Comparison of ENCODE assay signal across 14 mouse cellular contexts in the genomic region with DNA sequence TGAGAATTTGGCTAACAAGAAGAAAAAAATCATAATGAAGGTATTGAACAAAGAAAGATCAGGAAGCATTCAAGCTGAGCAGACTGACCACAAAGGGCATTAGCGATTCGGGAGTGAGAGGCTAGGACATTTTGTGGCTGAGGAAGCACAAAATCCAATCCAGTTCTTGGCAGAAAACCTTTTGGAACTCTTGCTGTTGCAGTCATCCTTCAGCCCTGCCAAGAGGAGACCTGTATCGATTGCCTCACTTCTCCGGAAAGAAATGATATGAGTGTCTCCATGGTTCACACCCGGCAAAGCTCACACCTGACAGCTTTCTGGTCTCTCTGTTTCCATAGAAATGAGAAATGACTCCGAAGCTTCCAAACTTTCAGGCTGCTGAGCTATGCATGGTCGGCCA.
"Had no signal": no experiment of that assay in that cellular context is flagged by ENCODE, and none has a peak within 500 bp of the region (broad histone marks: within the 10 kb centered on the region; RNA-seq: fewer than 3 reads in every experiment).

No protein-coding gene starts in this region.

- ATAC-seq: liver, embryonic 12.5 days; midbrain, embryonic 15.5 days had no signal

- H3K4me1 ChIP-seq: limb, embryonic 15.5 days; liver, embryonic 12.5 days; neural tube, embryonic 13.5 days had no signal

- H3K36me3 ChIP-seq: limb, embryonic 15.5 days; liver, embryonic 12.5 days; midbrain, embryonic 10.5 days; midbrain, embryonic 15.5 days had no signal

- DNase-seq: kidney, postnatal 14 days; layer of hippocampus, adult 9-11 months; layer of hippocampus, postnatal 36 days; lung, embryonic 14.5 days; lung, postnatal 10 days; lung, postnatal 4 days; right cerebral cortex, postnatal 14 days; thymus, postnatal 4 days had no signal

- H3K27me3 ChIP-seq: limb, embryonic 15.5 days; liver, embryonic 12.5 days; midbrain, embryonic 15.5 days had no signal

- H3K4me3 ChIP-seq: limb, embryonic 15.5 days; liver, embryonic 12.5 days; midbrain, embryonic 10.5 days; midbrain, embryonic 15.5 days; neural tube, embryonic 13.5 days had no signal

- H3K27ac ChIP-seq: limb, embryonic 15.5 days; liver, embryonic 12.5 days; midbrain, embryonic 10.5 days; midbrain, embryonic 15.5 days; neural tube, embryonic 13.5 days; stomach, postnatal 0 days had no signal

- H3K4me2 ChIP-seq: limb, embryonic 15.5 days; liver, embryonic 12.5 days; lung, embryonic 14.5 days; midbrain, embryonic 15.5 days; neural tube, embryonic 13.5 days had no signal

- H3K9me3 ChIP-seq: limb, embryonic 15.5 days; midbrain, embryonic 10.5 days; midbrain, embryonic 15.5 days; neural tube, embryonic 13.5 days had no signal

- H3K9ac ChIP-seq: limb, embryonic 15.5 days; liver, embryonic 12.5 days; lung, embryonic 14.5 days; midbrain, embryonic 15.5 days; neural tube, embryonic 13.5 days had no signal
